Mouse (Mus musculus) bone marrow, adult 2 months (tissue): Measurements from ENCODE around the gene Tmem171.

ENCODE experiments used
- CTCF ChIP-seq: fragments of 200-500 bp; IDR thresholded peaks from 2 replicates; pipeline ENCODE4 v1.5.1; 2011; ENCODE audit warnings: low read length, control low read depth; ENCODE audit not compliant: control insufficient read depth, insufficient read depth
- POLR2A ChIP-seq: fragments of 200-500 bp; IDR thresholded peaks from 2 replicates; pipeline ENCODE4 v1.6.1; 2011; ENCODE audit warnings: low read depth, mild to moderate bottlenecking, control low read depth, low read length, borderline replicate concordance; ENCODE audit not compliant: control insufficient read depth

DNA sequence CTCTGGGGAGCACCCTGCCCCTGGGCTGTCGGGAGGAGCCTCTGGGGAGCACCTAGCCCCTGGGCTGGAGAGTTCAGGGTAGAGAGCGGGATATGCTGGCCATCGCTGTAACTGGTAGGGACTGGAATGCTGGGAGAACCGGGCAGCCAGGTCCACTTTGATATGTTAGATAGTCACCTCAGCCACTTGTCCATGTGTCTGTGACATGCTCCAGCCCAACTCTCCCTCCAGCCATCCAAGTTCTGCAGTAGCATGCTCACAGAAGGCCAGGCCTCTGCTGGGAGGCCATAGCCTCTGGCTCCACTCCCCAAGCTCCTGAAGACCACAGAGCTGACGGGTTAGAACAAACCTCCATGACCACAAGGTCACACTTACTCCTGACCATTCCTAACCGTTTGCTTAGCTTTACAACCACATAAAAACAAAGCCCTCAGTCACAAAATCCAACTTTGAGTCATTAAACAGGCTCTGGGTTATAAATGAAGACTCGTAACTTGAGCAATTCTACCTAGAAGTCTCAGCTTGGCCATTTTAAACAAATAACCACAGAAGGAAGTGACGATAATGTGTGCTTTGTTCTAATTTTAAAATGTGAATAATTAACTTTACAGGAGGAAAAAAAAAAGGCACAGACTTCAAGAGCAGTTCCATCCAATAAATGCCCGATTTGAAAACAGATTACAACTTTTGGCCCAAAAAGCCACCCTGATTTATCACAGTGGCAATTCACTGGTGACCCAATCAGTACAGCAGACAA, 10.3 kb downstream of the Tmem171 start:
- no peak for TF ChIP-seq CTCF
- TF ChIP-seq POLR2A, result no peak
